Mouse (Mus musculus) thymus, postnatal 25 days (tissue): ENCODE measurements around the gene Endou.
A peak's percentile ranks its signal among the peaks of the same experiment; 100 is the strongest.
"Not testable (repeated sequence)": the region's sequence is repeated elsewhere in the genome, so short reads cannot be mapped to it uniquely, and the experiment has no call there.

Source experiments
- DNase-seq: peaks from one replicate; pipeline ENCODE4 v3.0.0; 2022

Gene Endou

GRCm38 (mm10) chr15:97679991-97680681 lies 51.0 kb downstream of the Endou start:
- no peak for DNase-seq

GRCm38 (mm10) chr15:97677341-97677740 lies 53.8 kb downstream of the Endou start:
- no peak for DNase-seq

- DNase-seq = no peak
Measured at GRCm38 (mm10) chr15:97675927-97676326, 55.2 kb downstream of the Endou start.

DNA sequence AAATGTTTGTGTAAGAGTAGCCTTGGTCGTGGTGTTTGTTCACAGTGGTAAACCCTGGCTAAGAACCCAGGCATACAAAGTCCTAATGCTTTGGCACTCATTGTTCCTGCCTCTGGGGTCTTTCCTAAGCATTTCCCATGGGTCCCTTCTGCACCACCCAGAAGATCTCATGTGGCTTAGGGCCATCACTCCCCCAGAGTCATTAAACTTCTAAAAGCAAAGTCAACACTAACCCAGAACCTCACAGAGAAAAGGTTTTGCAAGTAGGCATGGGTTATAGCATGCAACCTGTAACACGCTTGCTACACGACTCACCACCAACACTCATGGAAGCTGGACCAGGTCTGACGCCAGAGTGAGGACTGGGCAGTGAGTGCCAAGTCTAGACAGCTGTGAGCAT lies 56.7 kb downstream of the Endou start:
- no peak for DNase-seq

DNA sequence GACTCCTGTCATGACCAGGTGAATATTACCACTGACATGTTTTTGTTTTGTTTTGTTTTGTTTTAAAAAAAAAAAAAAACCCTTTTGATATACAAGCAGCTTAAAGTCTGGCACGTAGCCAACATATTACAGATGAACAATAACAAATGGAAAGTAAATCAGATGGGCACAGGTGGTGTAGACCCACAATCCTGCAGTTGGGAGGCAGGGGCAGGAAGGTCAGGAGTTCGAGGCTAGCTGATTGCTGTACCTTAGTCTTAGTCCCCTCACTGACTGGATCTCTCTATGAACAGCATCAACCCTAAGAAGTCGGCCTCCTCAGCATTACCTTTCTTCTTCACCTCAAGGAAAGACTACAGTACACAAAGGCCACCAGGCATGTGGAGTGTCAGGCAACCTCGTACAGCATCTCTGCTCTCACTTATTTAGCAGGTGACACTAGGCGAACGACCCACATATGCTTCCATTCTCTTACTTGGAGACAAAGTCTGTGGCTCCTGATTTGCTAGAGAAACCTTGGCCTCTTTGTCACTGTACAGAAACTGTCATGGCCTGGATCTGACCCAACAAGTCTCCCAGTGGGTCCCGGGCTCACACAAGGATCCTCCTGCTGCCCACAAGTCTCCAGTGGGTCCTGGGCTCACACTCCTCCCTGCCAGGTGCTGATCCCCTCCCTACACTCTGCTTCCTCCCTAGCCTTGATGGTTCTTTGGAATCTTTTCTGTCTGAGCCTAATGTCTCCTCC lies 57.7 kb downstream of the Endou start:
- DNase-seq = no peak

- DNase-seq = no peak
Measured at GRCm38 (mm10) chr15:97672211-97672765, 58.9 kb downstream of the Endou start.

DNA sequence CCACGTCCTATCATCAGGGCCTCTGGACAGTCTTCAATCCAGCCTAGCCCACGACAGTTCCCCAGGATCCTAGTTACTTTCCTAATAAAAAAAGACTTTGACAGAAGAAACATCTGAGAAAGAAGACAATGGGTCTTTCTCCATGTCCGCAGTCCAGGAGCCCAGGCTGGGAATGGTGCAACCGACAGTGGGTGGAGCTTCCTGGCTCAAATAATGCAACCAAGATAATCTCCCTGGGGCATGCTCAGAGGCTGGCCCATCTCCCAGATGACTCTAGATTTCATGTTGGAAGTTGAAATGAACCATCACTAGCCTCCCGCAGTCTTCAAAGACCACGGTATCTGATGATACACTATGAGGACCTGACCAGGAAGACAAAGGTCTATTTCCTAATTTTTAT lies 60.6 kb downstream of the Endou start:
- DNase-seq = no peak

GRCm38 (mm10) chr15:97668158-97668877 lies 62.8 kb downstream of the Endou start:
- not testable (repeated sequence) for DNase-seq

DNA sequence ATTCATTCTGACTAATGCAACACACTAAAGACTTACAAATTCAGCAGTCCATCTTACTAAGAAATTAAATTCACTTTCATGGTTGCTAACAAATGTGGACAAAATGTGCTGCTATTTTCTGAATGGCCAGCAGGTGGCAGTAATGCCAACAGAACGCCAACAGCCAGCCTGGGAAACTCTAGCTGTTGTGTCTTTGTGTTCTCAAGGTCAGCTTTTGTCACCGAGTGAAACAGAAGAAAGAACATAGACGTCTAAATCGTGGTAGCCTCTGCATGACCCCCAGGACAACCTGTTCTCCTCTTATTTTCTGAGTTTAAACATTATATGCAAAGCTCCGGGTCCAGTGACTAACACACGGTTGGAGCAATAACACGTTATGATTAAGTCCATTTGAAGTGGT lies 63.7 kb downstream of the Endou start:
- DNase-seq = peak; percentile 67

DNA sequence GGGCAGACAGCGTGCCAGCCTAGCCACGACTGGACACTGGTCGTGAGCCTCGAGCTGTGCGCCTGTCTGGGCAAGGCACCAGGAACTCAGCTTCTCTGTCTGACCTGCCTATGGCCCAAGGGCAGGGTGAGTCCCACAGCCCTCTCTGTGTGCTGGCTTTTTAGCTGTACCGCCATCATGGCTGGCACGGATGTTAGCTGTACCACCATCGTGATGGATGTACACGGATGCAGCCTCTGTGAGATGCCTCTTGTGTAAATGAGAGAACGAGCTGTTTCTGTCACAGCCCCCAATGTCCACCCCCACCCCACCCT lies 64.7 kb downstream of the Endou start:
- no peak for DNase-seq

DNA sequence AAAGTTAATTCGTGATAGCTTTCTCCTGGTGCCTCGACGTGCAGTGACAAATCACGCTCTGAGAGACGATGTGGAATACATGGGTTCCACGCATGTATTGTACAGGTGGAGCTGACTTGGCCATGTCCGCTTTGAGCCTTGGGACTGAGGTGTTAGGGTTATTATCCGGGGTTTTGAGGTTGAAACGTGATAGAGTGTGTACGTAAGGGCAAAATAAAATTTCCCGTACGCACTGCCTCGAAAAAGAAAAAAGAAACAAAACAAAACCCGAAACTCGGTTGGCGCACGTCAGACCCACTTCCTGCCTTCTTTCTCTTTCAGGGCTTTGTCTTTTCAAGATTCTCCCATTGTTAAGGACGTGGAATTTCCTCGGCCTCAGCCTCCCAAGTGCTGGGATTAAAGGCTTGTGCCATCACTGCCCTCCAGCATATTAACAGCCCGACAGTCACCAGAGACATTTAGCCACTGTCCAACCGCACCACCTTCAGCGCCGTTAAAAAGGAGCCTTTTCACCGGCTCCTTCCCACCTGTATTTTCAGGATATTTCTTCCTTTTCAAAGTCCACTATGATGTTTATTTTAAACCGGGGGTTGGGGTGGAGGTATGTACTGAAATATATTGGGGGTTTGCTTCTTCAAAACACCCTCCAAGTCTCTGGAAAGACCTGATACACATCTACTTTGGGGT lies 65.2 kb downstream of the Endou start:
- no peak for DNase-seq

DNA sequence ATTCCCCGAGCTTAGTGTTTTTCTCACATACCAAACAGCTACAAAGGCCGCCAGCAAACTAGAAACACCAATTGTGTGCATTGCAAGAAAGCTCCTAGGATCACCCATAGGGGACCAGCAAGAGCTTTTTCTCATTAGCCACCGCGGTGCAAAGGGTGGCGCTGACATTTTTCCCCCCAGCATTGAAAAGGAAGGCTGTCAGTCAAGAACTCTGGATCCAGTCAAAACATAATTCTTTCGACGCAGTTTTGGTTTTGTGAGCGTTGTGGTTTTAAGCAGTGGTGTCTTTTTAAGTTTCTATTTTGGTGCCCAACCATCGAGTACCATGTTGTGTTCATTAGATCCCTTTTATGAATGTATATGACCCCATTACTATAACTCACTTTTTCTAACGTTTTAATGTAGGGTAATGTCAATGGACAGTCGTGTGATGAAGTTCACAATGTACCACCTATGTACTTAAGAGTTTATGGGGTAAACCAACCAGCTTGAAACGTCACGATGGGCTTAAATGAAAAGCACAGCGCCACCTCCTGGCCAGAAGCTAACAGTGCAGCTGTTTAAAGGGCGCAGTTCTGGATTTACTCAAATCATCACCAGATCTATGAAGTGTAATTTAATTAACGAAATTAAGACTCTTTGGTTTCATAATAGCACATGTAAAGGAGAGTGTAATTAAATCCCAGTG lies 66.0 kb downstream of the Endou start:
- peak; percentile 25 for DNase-seq

DNA sequence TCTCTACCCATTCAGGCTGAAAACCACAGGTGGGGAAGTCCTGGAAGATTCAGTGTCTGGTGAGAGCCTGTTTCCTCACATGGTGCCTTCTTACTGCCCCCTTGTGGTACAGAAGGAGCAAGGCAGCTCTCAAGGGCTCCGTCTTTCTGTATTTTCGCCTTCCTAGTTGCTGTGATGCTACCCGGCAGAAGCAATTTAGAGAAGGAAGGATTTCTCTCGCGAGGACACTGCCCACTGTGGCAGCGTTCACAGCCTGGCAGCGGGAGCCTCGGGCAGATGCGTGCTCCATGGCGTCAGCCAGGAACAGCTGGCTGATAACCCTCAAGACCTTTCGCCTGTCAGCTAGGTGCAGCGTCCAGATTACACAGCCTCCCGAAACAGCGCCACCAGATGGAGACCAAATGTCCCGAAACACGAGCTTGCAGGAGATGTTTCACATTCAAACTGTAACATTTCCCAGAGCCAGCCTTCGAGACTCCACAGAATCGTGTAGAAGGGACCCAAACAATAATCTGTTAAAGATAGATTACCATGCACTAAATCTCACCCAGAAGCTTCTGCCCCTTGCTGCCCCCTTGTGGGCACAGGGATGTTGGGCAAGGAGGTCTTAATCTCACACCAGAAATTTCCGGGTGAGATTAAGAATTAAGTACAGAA lies 67.3 kb downstream of the Endou start:
- DNase-seq = peak; percentile 76
